Mouse (Mus musculus) forelimb bud, embryonic 11.5 days (tissue): ENCODE results near the gene Btbd10.
A peak's percentile ranks its signal among the peaks of the same experiment; 100 is the strongest.

Experiments used
- DNase-seq: peaks from one replicate; pipeline ENCODE4 v3.0.0-alpha.2; 2012; ENCODE audit warnings: low read depth, low spot score

Btbd10 gene

GRCm38 (mm10) chr7:113295077-113295890 lies 73.9 kb downstream of the Btbd10 start:
- DNase-seq = peak; percentile 82

GRCm38 (mm10) chr7:113294598-113294997 lies 74.6 kb downstream of the Btbd10 start:
- no peak for DNase-seq

GRCm38 (mm10) chr7:113292193-113292592 lies 77.0 kb downstream of the Btbd10 start:
- DNase-seq = no peak

- no peak for DNase-seq
These were observed 77.5 kb downstream of the Btbd10 start for GRCm38 (mm10) chr7:113291741-113292140.

- no peak for DNase-seq
These were observed 80.0 kb downstream of the Btbd10 start for GRCm38 (mm10) chr7:113289211-113289610.

- DNase-seq = no peak
These were observed 83.8 kb downstream of the Btbd10 start for GRCm38 (mm10) chr7:113285405-113285804.

GRCm38 (mm10) chr7:113279246-113279645 lies 89.9 kb downstream of the Btbd10 start:
- DNase-seq = no peak

- no peak for DNase-seq
These were observed 90.7 kb downstream of the Btbd10 start for GRCm38 (mm10) chr7:113278493-113278892.

GRCm38 (mm10) chr7:113277245-113277644 lies 91.9 kb downstream of the Btbd10 start:
- DNase-seq = no peak

- no peak for DNase-seq
These were observed 96.7 kb downstream of the Btbd10 start for GRCm38 (mm10) chr7:113272338-113272997.

- no peak for DNase-seq
These were observed 98.2 kb downstream of the Btbd10 start for GRCm38 (mm10) chr7:113270991-113271390.

- DNase-seq = no peak
These were observed 98.6 kb downstream of the Btbd10 start for GRCm38 (mm10) chr7:113270551-113270950.

GRCm38 (mm10) chr7:113269921-113270320 lies 99.3 kb downstream of the Btbd10 start:
- DNase-seq = no peak

- DNase-seq = no peak
These were observed 100.1 kb downstream of the Btbd10 start for GRCm38 (mm10) chr7:113269081-113269480.

GRCm38 (mm10) chr7:113268287-113268686 lies 100.9 kb downstream of the Btbd10 start:
- peak; percentile 17 for DNase-seq
